Mouse (Mus musculus): Measurements from ENCODE around the gene Pdzrn3.

DNA sequence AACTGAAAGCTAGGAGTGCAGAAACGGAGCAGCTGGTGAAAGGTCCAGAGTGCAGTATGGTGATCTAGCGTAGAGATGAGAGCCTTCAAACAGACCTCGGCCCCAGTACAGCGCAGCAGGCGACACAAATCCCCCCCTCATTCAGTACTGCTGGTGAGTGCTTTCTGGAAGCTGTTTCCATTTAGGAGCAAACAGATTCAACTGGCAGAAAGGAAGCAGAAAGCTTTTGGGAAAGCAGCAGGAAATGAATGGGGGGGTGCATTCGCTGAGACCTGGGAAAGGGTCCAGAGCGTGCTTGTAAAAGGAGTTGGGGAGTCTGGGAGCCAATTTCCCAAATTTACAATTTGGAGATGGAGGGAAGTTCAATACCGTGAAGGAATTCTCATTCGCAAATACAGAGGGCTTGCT is 96.9 kb downstream of the Pdzrn3 start:
- no peak for TF ChIP-seq ETS1 (IDR thresholded peaks at IDR 0.05; ENCODE audit: low read depth, low read length)
- no peak for TF ChIP-seq SIN3A (IDR thresholded peaks at IDR 0.05; ENCODE audit: low read length)
- TF ChIP-seq HCFC1 (IDR thresholded peaks at IDR 0.05; ENCODE audit: low read depth, low read length) = no peak
- no peak for TF ChIP-seq USF1 (IDR thresholded peaks at IDR 0.05; ENCODE audit: low read depth, low read length)
- no peak for TF ChIP-seq ZKSCAN1 (IDR thresholded peaks at IDR 0.05; ENCODE audit: low read depth, low read length)
- no peak for TF ChIP-seq MAX (IDR thresholded peaks at IDR 0.05; ENCODE audit: low read length)
- TF ChIP-seq EP300 (IDR thresholded peaks at IDR 0.05; ENCODE audit: low read depth in 1 of 2, low read length in 2 of 2) = no peak
